Mouse (Mus musculus): ENCODE data around the gene Adamts17.

DNA sequence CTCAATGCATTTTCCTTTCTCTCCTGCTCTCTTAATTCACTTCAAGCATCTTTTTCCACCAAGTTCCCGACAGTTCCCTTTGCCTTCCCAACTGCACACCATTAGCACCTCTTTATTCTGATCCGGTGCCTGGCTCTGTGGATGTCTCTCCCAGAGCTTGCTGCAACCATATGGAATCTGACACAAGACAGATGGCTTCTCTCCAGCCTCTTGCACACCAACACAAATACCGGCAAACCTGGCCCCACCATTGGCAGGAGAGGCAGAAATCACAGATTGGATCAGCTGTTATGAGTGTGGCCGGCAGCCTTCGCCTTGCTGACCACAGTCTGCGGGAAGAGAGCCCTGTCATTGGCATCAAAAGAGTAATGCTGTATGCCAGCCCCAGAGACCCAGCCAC is 248.2 kb downstream of the Adamts17 start:
- TF ChIP-seq POLR2A (IDR thresholded peaks at IDR 0.05; ENCODE audit: insufficient read depth, low read depth, low read length) (no peak), CTCF (IDR thresholded peaks at IDR 0.05) (no peak), EP300 (IDR thresholded peaks at IDR 0.05; ENCODE audit: insufficient read depth, low read depth, low read length) (no peak)
